Mouse (Mus musculus) heart, adult 11 months (tissue): ENCODE results near the gene Entpd1.
A peak's percentile ranks its signal among the peaks of the same experiment; 100 is the strongest.
"Not testable (repeated sequence)": the region's sequence is repeated elsewhere in the genome, so short reads cannot be mapped to it uniquely, and the experiment has no call there.

Experiments used
- DNase-seq: peaks from one replicate; pipeline ENCODE4 v3.0.0; 2022

Entpd1 gene

GRCm38 (mm10) chr19:40611830-40612506 is at the start of gene Entpd1, which contains the start of gene Tctn3:
Gene Entpd1, plus strand, starts transcription at chr19:40612366.
Gene Tctn3, minus strand, starts transcription at chr19:40612233.
- peak; percentile 100 for DNase-seq

- peak; percentile 79 for DNase-seq
These were observed 48.1 kb upstream of the Entpd1 start for GRCm38 (mm10) chr19:40563880-40564645.

- peak; percentile 87 for DNase-seq
These were observed 44.5 kb upstream of the Entpd1 start for GRCm38 (mm10) chr19:40567616-40568015.

- DNase-seq = peak; percentile 94
These were observed 41.4 kb upstream of the Entpd1 start for GRCm38 (mm10) chr19:40570726-40571125.

- DNase-seq = no peak
These were observed 36.7 kb upstream of the Entpd1 start for GRCm38 (mm10) chr19:40575438-40575837.

GRCm38 (mm10) chr19:40580902-40581301 is 31.3 kb upstream of the Entpd1 start:
- DNase-seq = peak; percentile 62

GRCm38 (mm10) chr19:40581662-40582061 is 30.5 kb upstream of the Entpd1 start:
- peak; percentile 83 for DNase-seq

- no peak for DNase-seq
These were observed 25.3 kb upstream of the Entpd1 start for GRCm38 (mm10) chr19:40586908-40587307.

GRCm38 (mm10) chr19:40587491-40588292 is 24.5 kb upstream of the Entpd1 start:
- DNase-seq = no peak

GRCm38 (mm10) chr19:40588293-40588654 is 23.9 kb upstream of the Entpd1 start, which contains the start of gene Aldh18a1:
Gene Aldh18a1, minus strand, starts transcription at chr19:40588463.
- peak; percentile 99 for DNase-seq

- peak; percentile 98 for DNase-seq
These were observed 23.2 kb upstream of the Entpd1 start for GRCm38 (mm10) chr19:40588847-40589529.

- DNase-seq = peak; percentile 78
These were observed 22.7 kb upstream of the Entpd1 start for GRCm38 (mm10) chr19:40589530-40589880.

- DNase-seq = peak; percentile 86
These were observed 16.9 kb upstream of the Entpd1 start for GRCm38 (mm10) chr19:40595231-40595630.

GRCm38 (mm10) chr19:40595831-40596230 is 16.3 kb upstream of the Entpd1 start:
- DNase-seq = peak; percentile 91

GRCm38 (mm10) chr19:40600846-40601245 is 11.3 kb upstream of the Entpd1 start:
- DNase-seq = not testable (repeated sequence)

- DNase-seq = no peak
These were observed 10.3 kb upstream of the Entpd1 start for GRCm38 (mm10) chr19:40601870-40602269.

GRCm38 (mm10) chr19:40605189-40605588 is 7.0 kb upstream of the Entpd1 start:
- DNase-seq = peak; percentile 76

- no peak for DNase-seq
These were observed 4.5 kb upstream of the Entpd1 start for GRCm38 (mm10) chr19:40607676-40608075.

GRCm38 (mm10) chr19:40614811-40615210 is 2.6 kb downstream of the Entpd1 start:
- DNase-seq = peak; percentile 72

- DNase-seq = peak; percentile 88
These were observed 3.9 kb downstream of the Entpd1 start for GRCm38 (mm10) chr19:40616021-40616420.

GRCm38 (mm10) chr19:40621616-40622015 is 9.4 kb downstream of the Entpd1 start:
- DNase-seq = not testable (repeated sequence)

GRCm38 (mm10) chr19:40625935-40626334 is 13.8 kb downstream of the Entpd1 start:
- DNase-seq = peak; percentile 79

GRCm38 (mm10) chr19:40628950-40629349 is 16.8 kb downstream of the Entpd1 start:
- DNase-seq = peak; percentile 85
